Mouse (Mus musculus): ENCODE results near the gene Frs2. TPM values are rescaled to one million over a fixed set of nuclear protein-coding genes. Genes with fewer than 3 reads are reported as not detected.

The Frs2 gene
- polyA plus RNA-seq, 1 experiment from 2014 or later = 7.7 TPM

DNA sequence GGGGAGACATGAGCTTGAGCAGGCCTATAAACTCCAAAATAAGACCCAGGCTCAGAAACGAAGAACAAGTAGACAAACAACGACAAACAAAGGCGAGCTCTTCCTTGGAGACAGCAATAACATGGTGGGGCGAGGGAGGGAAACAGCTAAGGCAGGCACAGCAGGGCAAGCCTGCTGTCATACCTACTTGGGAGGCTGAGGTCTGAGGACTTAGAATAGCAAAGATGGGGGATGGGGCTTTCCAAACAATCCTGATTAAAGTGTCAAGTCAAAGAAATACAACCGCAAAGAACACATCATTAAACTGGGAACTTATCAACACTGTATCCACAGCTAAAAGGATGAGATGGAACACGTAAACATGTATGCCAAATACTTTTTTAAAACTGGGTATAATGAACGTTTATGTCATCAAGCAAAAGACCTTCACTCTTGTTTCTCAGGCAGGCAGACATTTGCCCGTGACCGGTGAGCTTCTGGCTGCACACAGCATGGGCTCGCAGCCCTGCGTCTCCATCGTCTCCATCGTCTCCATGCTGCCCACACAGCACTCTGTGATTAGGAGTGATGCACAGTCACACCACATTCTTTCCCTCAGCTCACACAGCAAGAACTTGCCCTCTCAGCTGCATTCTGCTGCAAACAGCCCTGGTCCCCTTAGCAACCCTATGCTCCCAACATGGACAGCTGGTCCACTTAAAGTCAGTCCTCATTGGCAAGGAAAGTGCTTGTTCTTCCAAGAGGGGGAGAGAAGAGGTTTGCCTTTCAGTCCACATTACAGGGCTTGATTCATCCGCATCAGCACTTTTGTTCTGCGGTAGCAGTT, 53.6 kb downstream of the Frs2 start:
- Histone ChIP-seq H3K9ac (replicated peaks) (no peak overlapping the region), H3K4me3 (ENCODE audit: low read depth, low read length) (no peak overlapping the region), H3K36me3 (replicated peaks; ENCODE audit: insufficient read depth, low read length) (peaks cover 36% of the 10 kb centered on the region), H3K4me2 (ENCODE audit: low read depth, low read length) (no peak overlapping the region), H3K27ac (ENCODE audit: low read depth) (no peak overlapping the region), H3K4me1 (ENCODE audit: insufficient read depth) (peaks cover 5% of the 10 kb centered on the region; the same call in 1 of the 2 replicates), H3K27me3 (ENCODE audit: insufficient read depth, low read length) (no peaks in the 10 kb centered on the region), H3K9me3 (ENCODE audit: low read length) (no peaks in the 10 kb centered on the region)
- 78% methylated on average over 15 of the region's 15 CpGs for WGBS (ENCODE audit: insufficient replicate concordance)
- ATAC-seq = no peak
- TF ChIP-seq EP300 (IDR thresholded peaks at IDR 0.05; ENCODE audit: low read depth) = no peak
- no peak for TF ChIP-seq CTCF (IDR thresholded peaks at IDR 0.05; ENCODE audit: low read depth)
- DNase-seq = no peak

DNA sequence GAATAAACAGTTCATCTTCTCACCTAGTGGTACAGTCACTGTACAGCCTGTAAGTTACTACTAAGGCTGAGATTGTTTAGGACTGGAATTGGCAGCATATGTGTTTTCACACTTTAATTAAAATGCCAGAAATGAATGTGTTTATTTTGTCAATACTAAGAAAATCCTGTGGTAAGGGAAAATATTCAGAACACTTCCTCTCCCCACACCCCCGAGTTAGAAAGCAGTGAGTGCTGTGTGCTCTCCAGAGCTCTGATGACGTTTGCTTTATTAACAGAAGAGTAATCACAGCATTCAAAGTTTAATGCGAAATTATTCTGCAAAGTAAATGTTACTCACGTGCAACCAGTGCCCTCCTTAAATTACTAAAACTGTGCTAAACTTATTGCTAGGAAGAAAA, 58.7 kb downstream of the Frs2 start:
- Histone ChIP-seq H3K27me3 (ENCODE audit: insufficient read depth, low read length) (no peaks in the 10 kb centered on the region), H3K9ac (replicated peaks) (no peak overlapping the region), H3K4me1 (ENCODE audit: insufficient read depth) (no peaks in the 10 kb centered on the region), H3K4me3 (ENCODE audit: low read depth, low read length) (no peak overlapping the region), H3K4me2 (ENCODE audit: low read depth, low read length) (no peak overlapping the region), H3K27ac (ENCODE audit: low read depth) (no peak overlapping the region), H3K9me3 (ENCODE audit: low read length) (no peaks in the 10 kb centered on the region), H3K36me3 (replicated peaks; ENCODE audit: insufficient read depth, low read length) (peaks cover 27% of the 10 kb centered on the region)
- TF ChIP-seq EP300 (IDR thresholded peaks at IDR 0.05; ENCODE audit: low read depth) = no peak
- no peak for TF ChIP-seq CTCF (IDR thresholded peaks at IDR 0.05; ENCODE audit: low read depth)
- ATAC-seq (no peak), DNase-seq (no peak)
- WGBS (ENCODE audit: insufficient replicate concordance) = 63% methylated on average over 4 of the region's 4 CpGs

DNA sequence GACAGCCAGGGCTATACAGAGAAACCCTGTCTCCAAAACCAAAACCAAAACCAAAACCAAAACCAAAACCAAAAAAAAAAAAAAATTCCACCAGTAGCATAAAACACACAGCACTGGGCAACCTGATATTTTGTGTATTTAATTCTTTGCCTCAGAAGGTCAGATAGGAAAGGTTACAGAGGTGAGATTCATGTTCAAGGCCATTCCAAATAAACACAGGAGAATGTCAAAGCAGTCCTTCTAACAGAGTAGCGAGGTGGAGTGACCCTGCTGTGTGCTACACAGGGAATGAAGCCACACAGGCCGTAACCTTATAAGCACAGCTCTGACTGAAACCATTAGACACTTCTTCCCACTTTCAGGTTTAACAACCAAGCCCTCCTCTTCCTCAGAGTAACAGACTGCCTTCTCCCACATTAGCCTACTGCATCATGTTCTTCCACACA, 66.4 kb downstream of the Frs2 start:
- DNase-seq = no peak
- Histone ChIP-seq H3K9ac (replicated peaks) (no peak overlapping the region), H3K27ac (ENCODE audit: low read depth) (peak overlapping the region; percentile 55; the same call in 1 of the 2 replicates), H3K27me3 (ENCODE audit: insufficient read depth, low read length) (no peaks in the 10 kb centered on the region), H3K4me3 (ENCODE audit: low read depth, low read length) (no peak overlapping the region), H3K9me3 (ENCODE audit: low read length) (no peaks in the 10 kb centered on the region), H3K4me1 (ENCODE audit: insufficient read depth) (no peaks in the 10 kb centered on the region; the same call in 1 of the 2 replicates), H3K4me2 (ENCODE audit: low read depth, low read length) (no peak overlapping the region), H3K36me3 (replicated peaks; ENCODE audit: insufficient read depth, low read length) (peaks cover 49% of the 10 kb centered on the region)
- TF ChIP-seq EP300 (IDR thresholded peaks at IDR 0.05; ENCODE audit: low read depth) = no peak
- TF ChIP-seq CTCF (IDR thresholded peaks at IDR 0.05; ENCODE audit: low read depth) = no peak
- ATAC-seq = peak; percentile 24; the same call in 1 of the 2 replicates
- WGBS (ENCODE audit: insufficient replicate concordance) = 77% methylated on average over 2 of the region's 2 CpGs

DNA sequence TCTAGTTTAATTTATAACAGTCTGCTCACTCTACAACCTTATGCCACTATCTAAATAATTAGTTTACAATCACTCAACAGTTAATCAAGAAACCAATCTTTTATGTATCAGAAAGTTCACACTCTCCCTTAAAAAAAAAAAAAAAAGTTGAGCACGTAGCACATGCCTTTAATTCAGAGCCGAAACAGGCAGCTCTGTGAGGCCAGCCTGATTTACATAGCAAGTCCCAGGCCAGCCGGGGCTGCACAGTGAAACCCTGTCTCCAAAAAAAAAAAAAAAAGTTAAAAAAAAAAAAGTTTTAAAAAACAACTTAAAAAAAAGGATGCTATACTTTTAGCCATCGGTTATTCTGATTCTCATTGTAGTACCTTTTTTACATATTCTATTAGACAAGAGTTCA, 67.0 kb downstream of the Frs2 start:
- WGBS (ENCODE audit: insufficient replicate concordance) = 84% methylated on average over 4 of the region's 4 CpGs
- no peak for TF ChIP-seq CTCF (IDR thresholded peaks at IDR 0.05; ENCODE audit: low read depth)
- TF ChIP-seq EP300 (IDR thresholded peaks at IDR 0.05; ENCODE audit: low read depth) = no peak
- no peaks in the 10 kb centered on the region; the same call in 1 of the 2 replicates for H3K4me1 ChIP-seq (ENCODE audit: insufficient read depth)
- no peak overlapping the region for H3K4me2 ChIP-seq (ENCODE audit: low read depth, low read length)
- DNase-seq (no peak), ATAC-seq (no peak)
- no peak overlapping the region for H3K9ac ChIP-seq (replicated peaks)
- H3K9me3 ChIP-seq (ENCODE audit: low read length) = no peaks in the 10 kb centered on the region
- H3K27me3 ChIP-seq (ENCODE audit: insufficient read depth, low read length) = no peaks in the 10 kb centered on the region
- H3K4me3 ChIP-seq (ENCODE audit: low read depth, low read length) = no peak overlapping the region
- H3K36me3 ChIP-seq (replicated peaks; ENCODE audit: insufficient read depth, low read length) = peaks cover 55% of the 10 kb centered on the region
- no peak overlapping the region for H3K27ac ChIP-seq (ENCODE audit: low read depth)

DNA sequence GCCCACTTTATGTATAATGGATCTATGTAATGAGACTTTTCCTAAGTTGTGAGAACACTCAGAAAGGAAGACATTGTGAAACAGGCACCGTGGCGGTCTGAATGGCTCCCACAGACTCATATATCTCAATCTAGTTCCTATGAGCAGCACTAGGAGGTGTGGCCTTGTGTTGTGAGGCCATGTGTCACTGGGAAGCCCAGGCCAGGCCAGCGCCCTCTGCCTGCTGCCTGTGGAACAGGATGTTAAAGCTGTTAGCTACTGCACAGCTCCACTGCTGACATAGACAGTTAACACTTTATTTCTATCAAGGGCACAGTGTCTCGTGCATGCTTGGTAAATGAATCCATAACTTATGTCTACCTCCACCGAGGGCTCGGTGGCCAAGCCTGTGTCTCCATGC, 70.0 kb downstream of the Frs2 start:
- Histone ChIP-seq H3K36me3 (replicated peaks; ENCODE audit: insufficient read depth, low read length) (peaks cover 64% of the 10 kb centered on the region), H3K27ac (ENCODE audit: low read depth) (no peak overlapping the region), H3K9ac (replicated peaks) (no peak overlapping the region), H3K4me2 (ENCODE audit: low read depth, low read length) (no peak overlapping the region), H3K9me3 (ENCODE audit: low read length) (no peaks in the 10 kb centered on the region), H3K27me3 (ENCODE audit: insufficient read depth, low read length) (no peaks in the 10 kb centered on the region), H3K4me1 (ENCODE audit: insufficient read depth) (no peaks in the 10 kb centered on the region; the same call in 1 of the 2 replicates), H3K4me3 (ENCODE audit: low read depth, low read length) (no peak overlapping the region)
- WGBS (ENCODE audit: insufficient replicate concordance) = 67% methylated on average over 6 of the region's 6 CpGs
- peak; percentile 74 for ATAC-seq
- peak; percentile 66 for DNase-seq
- TF ChIP-seq CTCF (IDR thresholded peaks at IDR 0.05; ENCODE audit: low read depth) (peak; percentile 83), EP300 (IDR thresholded peaks at IDR 0.05; ENCODE audit: low read depth) (no peak)

DNA sequence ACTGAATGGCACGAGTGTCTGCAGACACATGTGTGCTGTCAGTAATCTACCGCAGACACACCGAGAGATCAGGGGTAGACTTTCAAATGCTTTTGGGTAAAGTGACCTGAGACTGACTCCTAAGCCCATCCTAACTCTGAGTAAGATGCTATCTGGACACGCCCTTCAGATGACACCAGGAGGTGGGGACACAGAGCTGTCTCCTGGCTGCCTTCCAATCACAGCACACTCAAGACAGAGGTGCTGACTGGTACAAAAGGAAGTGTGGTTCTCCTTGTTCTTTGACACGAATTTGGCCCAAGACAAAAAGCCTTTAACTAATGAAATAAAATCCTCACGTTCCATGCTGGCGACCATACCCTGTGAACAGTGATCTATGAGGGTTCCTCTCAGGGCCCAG, 75.2 kb downstream of the Frs2 start:
- H3K4me2 ChIP-seq (ENCODE audit: low read depth, low read length) = no peak overlapping the region
- DNase-seq (no peak), ATAC-seq (no peak)
- no peaks in the 10 kb centered on the region for H3K27me3 ChIP-seq (ENCODE audit: insufficient read depth, low read length)
- H3K4me1 ChIP-seq (ENCODE audit: insufficient read depth) = no peaks in the 10 kb centered on the region
- H3K9ac ChIP-seq (replicated peaks) = no peak overlapping the region
- no peak overlapping the region for H3K4me3 ChIP-seq (ENCODE audit: low read depth, low read length)
- no peaks in the 10 kb centered on the region for H3K9me3 ChIP-seq (ENCODE audit: low read length)
- no peak overlapping the region for H3K27ac ChIP-seq (ENCODE audit: low read depth)
- H3K36me3 ChIP-seq (replicated peaks; ENCODE audit: insufficient read depth, low read length) = peaks cover 52% of the 10 kb centered on the region
- TF ChIP-seq EP300 (IDR thresholded peaks at IDR 0.05; ENCODE audit: low read depth) = no peak
- no peak for TF ChIP-seq CTCF (IDR thresholded peaks at IDR 0.05; ENCODE audit: low read depth)
- WGBS (ENCODE audit: insufficient replicate concordance) = 86% methylated on average over 7 of the region's 7 CpGs

Data from liver, postnatal 0 days (tissue).